Mouse (Mus musculus) bone marrow, adult 2 months (tissue): ENCODE data around the gene 4930444G20Rik. TPM values are rescaled to one million over a fixed set of nuclear protein-coding genes. Genes with fewer than 3 reads are reported as not detected.
"Not testable (repeated sequence)": the region's sequence is repeated elsewhere in the genome, so short reads cannot be mapped to it uniquely, and the experiment has no call there.

Experiments used
- H3K27ac ChIP-seq: fragments of 200-500 bp; 2 replicates; pipeline ENCODE4 v1.5.1; 2012; ENCODE audit warnings: low read depth, mild to moderate bottlenecking, control low read depth, inconsistent platforms, low read length; ENCODE audit not compliant: control insufficient read depth, poor library complexity, insufficient read depth
- H3K4me1 ChIP-seq: fragments of 200-500 bp; 2 replicates; pipeline ENCODE4 v1.6.1; 2011; ENCODE audit warnings: low read length; ENCODE audit not compliant: control insufficient read depth, insufficient read depth
- H3K4me3 ChIP-seq: fragments of 200-500 bp; replicated peaks from 2 replicates; pipeline ENCODE3; 2011; ENCODE audit warnings: mild to moderate bottlenecking, low read depth, low read length, control low read depth; ENCODE audit not compliant: control insufficient read depth
- CTCF ChIP-seq: fragments of 200-500 bp; IDR thresholded peaks from 2 replicates; pipeline ENCODE4 v1.5.1; 2011; ENCODE audit warnings: low read length, control low read depth; ENCODE audit not compliant: control insufficient read depth, insufficient read depth
- POLR2A ChIP-seq: fragments of 200-500 bp; IDR thresholded peaks from 2 replicates; pipeline ENCODE4 v1.6.1; 2011; ENCODE audit warnings: low read depth, mild to moderate bottlenecking, control low read depth, low read length, borderline replicate concordance; ENCODE audit not compliant: control insufficient read depth
- WGBS: fragments of 180-500 bp; shearing (Covaris S2); methylation state at CpG from one replicate; pipeline ENCODE4 v1.1.7; 2018; 5-methylcytosine and 5-hydroxymethylcytosine counted together
- polyA plus RNA-seq: library from polyadenylated mRNA; stranded (reverse); fragments of >200 nt; gene quantifications from 2 replicates; pipeline ENCODE4 v1.2.4, GENCODE M21; 2011; ENCODE audit warnings: low replicate concordance; ENCODE audit not compliant: missing spikeins, insufficient read depth, insufficient read length

4930444G20Rik gene
- polyA plus RNA-seq = not detected in 2 replicates

DNA sequence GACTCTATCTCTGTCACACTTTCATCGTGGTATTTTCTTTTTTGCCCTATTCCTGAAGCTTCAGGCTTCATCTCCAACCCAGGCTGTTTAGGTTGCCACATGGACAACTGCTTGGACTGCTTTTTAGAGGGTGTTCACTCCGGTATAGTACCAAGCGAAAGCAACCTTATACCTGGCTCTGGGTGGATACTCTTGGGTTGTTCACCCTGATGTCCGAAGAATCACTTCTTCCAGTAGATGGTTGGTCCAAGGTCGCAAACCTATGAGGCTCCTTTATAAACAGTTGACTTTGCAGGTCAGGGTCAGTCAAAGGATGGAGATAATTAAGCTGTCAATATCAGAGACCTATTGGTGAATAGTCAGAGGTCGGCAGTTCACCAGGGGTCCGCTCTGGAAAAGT, at the start of gene 4930444G20Rik:
4930444G20Rik (minus strand) TSS at position 101 of the 400 bp plus-strand sequence.
- H3K4me1 ChIP-seq, H3K27ac ChIP-seq, H3K4me3 ChIP-seq: not testable (repeated sequence)
- WGBS = 86% methylated on average over 7 of the region's 7 CpGs

DNA sequence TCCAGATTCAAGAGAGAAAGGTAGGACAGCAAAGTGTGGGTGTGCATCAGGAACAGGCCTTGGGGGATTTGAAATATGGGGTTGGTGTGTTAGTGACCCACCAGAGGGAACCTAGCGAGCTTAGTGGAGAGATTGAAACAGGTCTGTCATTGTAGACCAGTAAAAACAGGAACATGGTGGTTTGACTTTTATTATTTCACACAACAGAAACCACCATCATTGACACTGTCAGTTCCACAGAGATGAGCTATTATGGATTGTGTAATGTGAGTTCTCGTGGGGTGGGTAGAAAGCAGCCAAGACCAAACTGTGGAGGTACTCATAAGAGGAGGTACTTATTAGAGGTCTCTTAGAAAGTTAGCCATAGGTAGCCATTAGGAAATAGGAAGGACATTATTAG, 6.7 kb upstream of the 4930444G20Rik start:
- Histone ChIP-seq H3K27ac (no peak overlapping the region), H3K4me1 (peaks cover 2% of the 10 kb centered on the region), H3K4me3 (no peak overlapping the region)
- TF ChIP-seq POLR2A (no peak), CTCF (no peak)
- 13% methylated on average over 2 of the region's 2 CpGs for WGBS

DNA sequence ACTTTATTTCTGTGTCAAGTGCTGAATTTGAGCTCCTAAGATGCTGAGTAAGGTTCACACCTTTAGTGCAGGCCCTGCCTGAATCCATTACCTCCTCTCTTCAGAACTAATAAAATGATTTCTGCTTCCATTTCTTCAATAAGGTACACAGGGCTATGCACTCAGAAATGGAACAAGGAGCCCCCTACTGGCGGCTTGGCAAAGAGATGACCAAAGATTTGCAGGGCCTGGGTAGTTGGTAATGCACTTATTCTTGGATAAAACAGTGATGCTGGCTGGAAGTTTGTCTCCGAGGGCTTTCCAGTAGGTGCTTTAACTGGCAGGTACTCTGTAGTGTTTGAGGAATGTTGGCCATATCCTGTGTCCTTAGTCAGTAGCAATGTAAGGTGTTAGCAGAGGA, 4.9 kb upstream of the 4930444G20Rik start:
- TF ChIP-seq CTCF = peak; percentile 24; the same call in 1 of the 2 replicates
- TF ChIP-seq POLR2A = no peak
- 67% methylated on average over 2 of the region's 2 CpGs for WGBS

GRCm38 (mm10) chr10:22070576-22070975, 2.7 kb upstream of the 4930444G20Rik start:
- WGBS = 19% methylated on average over 4 of the region's 4 CpGs
- no peak for TF ChIP-seq CTCF
- TF ChIP-seq POLR2A = no peak
- Histone ChIP-seq H3K4me3 (no peak overlapping the region), H3K27ac (no peak overlapping the region), H3K4me1 (peaks cover 2% of the 10 kb centered on the region)

More for the DNA sequence above, 4.9 kb upstream of the 4930444G20Rik start:
- H3K27ac ChIP-seq = no peak overlapping the region
- H3K4me1 ChIP-seq = peaks cover 2% of the 10 kb centered on the region
- H3K4me3 ChIP-seq = no peak overlapping the region

DNA sequence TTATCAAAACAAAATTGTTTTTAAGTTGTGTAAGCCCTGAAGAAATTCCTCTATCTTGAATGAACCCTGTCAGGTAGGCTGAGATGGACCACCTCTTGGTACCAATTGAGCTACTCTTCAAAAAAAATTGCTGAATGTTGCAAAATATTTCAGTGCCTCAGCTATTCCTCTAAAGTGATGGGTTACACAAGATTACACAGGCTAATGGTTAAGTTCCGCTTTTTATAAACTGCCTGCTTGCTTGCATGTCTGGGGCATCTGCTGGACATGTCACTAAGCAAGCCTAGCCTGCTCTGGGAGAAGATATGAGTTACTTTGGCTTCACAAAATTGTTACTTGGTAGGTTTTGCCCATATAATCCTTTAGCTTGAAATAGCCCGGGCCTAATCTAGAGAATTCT, 2.3 kb upstream of the 4930444G20Rik start:
- TF ChIP-seq POLR2A = no peak
- TF ChIP-seq CTCF = no peak
- Histone ChIP-seq H3K27ac (no peak overlapping the region), H3K4me1 (peaks cover 2% of the 10 kb centered on the region), H3K4me3 (no peak overlapping the region)
- WGBS = 36% methylated on average over 2 of the region's 2 CpGs

- TF ChIP-seq POLR2A (no peak), CTCF (no peak)
- H3K4me1 ChIP-seq = no peaks in the 10 kb centered on the region
- WGBS = 71% methylated on average over 2 of the region's 2 CpGs
- no peak overlapping the region for H3K27ac ChIP-seq
- no peak overlapping the region for H3K4me3 ChIP-seq
Observed at GRCm38 (mm10) chr10:22059415-22059814, 8.5 kb downstream of the 4930444G20Rik start.

DNA sequence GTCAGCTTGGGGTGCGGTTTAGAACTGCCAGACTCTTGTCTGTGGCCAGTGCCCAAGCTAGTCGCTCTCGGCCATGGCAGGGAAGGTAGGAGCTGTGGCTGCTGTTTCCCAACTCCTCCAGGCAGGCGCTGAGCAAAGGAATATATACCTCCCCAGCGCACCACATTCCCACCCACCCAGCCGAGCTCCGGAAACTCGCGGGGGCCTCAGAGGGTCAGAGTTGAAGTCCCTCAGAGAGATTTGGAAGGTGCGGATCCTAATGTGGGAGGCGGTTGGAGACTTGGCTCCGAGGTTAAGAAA, 8.9 kb downstream of the 4930444G20Rik start:
- no peaks in the 10 kb centered on the region for H3K4me1 ChIP-seq
- WGBS = 19% methylated on average over 12 of the region's 12 CpGs
- no peak for TF ChIP-seq POLR2A
- TF ChIP-seq CTCF = no peak
- H3K4me3 ChIP-seq = peak overlapping the region; percentile 71
- H3K27ac ChIP-seq = peak overlapping the region; percentile 11; the same call in 1 of the 2 replicates

DNA sequence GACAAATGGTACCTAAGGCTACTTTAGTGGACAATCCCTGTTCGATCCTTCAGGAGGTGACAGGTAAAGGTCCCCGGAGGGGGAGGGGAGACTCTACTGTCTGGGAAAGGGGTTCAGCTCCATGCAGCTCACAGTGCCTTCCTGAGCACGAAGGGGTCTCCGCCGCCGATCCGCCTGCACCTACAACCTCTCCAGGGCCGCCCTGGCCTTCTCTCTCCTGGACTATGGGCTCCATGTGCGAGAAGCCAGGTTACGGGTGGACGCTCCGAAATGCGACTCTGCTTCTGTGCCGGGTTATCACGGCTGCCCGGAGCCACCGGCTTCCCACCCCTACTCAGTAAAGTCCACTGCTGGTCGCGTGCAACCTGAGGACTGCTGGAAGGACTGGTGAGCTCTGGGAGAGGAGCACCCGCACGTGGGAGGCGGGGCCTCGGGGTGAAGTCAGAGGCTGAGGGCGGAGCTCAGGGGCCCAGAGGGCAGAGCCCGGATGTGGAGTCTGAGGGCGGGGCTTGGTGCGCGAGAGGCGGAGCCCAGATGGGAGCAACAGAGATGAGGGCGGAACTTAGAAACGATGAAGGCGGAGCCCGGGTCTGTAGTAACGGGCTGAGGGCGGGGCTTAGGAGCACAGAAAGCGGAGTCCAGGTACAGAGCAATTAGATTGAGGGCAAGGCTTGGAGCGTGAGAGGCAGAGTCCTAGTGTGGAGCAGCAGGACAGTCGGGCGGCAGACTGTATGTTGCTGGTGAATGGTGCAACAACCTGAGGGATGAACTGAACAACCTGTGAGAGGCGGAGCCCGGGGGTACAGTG, 9.5 kb downstream of the 4930444G20Rik start:
- H3K27ac ChIP-seq = peak overlapping the region; percentile 11; the same call in 1 of the 2 replicates
- 17% methylated on average over 41 of the region's 41 CpGs for WGBS
- TF ChIP-seq POLR2A = no peak
- no peak for TF ChIP-seq CTCF

GRCm38 (mm10) chr10:22055308-22055707, 12.6 kb downstream of the 4930444G20Rik start:
- H3K4me3 ChIP-seq = no peak overlapping the region
- TF ChIP-seq POLR2A (no peak), CTCF (no peak)
- no peaks in the 10 kb centered on the region for H3K4me1 ChIP-seq
- no peak overlapping the region for H3K27ac ChIP-seq

More for the DNA sequence above, 9.5 kb downstream of the 4930444G20Rik start:
- Histone ChIP-seq H3K4me3 (peak overlapping the region; percentile 71), H3K4me1 (no peaks in the 10 kb centered on the region)
